Mouse (Mus musculus) bone marrow macrophage, adult 2 months (primary cell): ENCODE data around the gene Msmb. TPM values are rescaled to one million over a fixed set of nuclear protein-coding genes. Genes with fewer than 3 reads are reported as not detected.

ENCODE experiments used
- H3K27ac ChIP-seq: 2 replicates; pipeline ENCODE4 v1.5.1; 2012; ENCODE audit warnings: low read depth, low read length; ENCODE audit not compliant: insufficient read depth
- H3K4me1 ChIP-seq: 2 replicates; pipeline ENCODE4 v1.6.1; 2012; ENCODE audit warnings: low read length; ENCODE audit not compliant: control insufficient read depth, insufficient read depth
- H3K4me3 ChIP-seq: 2 replicates; pipeline ENCODE4 v1.5.1; 2012; ENCODE audit warnings: mild to moderate bottlenecking, low read length, moderate library complexity; ENCODE audit not compliant: insufficient read depth
- CTCF ChIP-seq: IDR thresholded peaks from 2 replicates; pipeline ENCODE4 v1.5.1; 2012; ENCODE audit warnings: low read depth, mild to moderate bottlenecking, low read length, moderate library complexity
- POLR2A ChIP-seq: IDR thresholded peaks from 2 replicates; pipeline ENCODE4 v1.6.1; 2012; ENCODE audit warnings: mild to moderate bottlenecking, low read depth, low read length, borderline replicate concordance
- polyA plus RNA-seq: library from polyadenylated mRNA; stranded (reverse); fragments of >200 nt; gene quantifications from 2 replicates; pipeline ENCODE4 v1.2.4, GENCODE M21; 2012; ENCODE audit not compliant: missing spikeins, insufficient read depth, insufficient read length

Gene Msmb
- polyA plus RNA-seq, 1 experiment = not detected

DNA sequence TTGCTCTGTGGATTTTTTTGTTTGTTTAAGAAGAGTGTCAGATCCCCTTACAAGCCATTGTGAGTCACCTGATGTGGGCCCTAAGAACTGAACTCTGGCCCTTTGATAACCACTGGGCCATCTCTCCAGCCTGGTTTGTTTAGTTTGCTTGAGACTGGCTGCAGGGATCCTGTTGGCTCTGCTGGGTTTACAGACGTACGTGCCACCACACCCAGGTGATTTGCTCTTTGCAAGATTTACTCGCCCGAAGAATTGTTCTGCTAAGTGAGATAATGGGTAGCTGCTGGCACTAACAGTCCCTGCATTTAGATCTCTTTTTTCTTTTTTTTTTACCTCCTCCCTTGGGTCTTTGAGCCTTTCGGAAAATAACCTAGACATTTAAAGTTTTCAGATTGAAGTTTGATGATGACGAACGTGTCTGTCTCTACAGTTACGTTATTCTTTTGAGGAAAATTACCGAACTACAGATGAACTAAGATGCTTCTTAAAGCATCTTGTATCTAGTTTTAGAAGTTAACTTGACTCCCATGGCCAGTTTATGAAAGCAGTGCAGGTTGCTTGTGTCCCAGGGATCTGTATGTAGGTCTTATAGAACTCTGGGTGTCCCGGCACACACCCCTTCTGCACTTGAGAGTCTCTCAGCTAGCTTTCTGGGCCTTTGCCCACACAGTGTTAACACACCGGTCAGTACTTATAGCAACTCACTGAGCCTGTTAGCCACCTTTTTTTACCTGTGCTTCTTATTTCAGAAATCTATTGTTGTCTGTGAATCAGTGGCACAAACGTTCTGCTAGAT lies 19.5 kb downstream of the Msmb start:
- Histone ChIP-seq H3K4me3 (peak overlapping the region; percentile 93), H3K4me1 (peaks cover 32% of the 10 kb centered on the region), H3K27ac (peak overlapping the region; percentile 82; the same call in 1 of the 2 replicates)
- no peak for TF ChIP-seq POLR2A
- no peak for TF ChIP-seq CTCF

DNA sequence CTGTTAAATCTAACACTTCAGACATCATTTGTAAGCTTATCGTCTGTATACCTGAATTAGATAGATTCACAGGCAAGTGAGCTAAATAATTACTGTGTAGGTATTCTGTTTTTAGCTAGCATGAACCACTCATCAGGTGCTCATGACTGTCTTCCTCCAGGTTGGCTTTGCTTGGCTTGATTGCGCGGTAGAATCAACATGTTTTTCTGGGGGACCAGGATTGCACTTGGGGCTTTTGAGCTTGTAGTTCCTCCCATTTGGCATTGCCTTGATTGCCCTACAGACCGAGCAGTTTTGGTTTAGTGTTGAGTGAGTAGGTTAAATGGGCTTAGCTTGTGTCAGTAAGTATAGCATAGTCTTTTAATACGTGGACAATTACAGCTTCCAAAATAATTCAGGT lies 20.4 kb downstream of the Msmb start:
- no peak for TF ChIP-seq POLR2A
- TF ChIP-seq CTCF = no peak
- Histone ChIP-seq H3K27ac (peak overlapping the region; percentile 81), H3K4me3 (peak overlapping the region; percentile 9; the same call in 1 of the 2 replicates), H3K4me1 (peaks cover 32% of the 10 kb centered on the region)

DNA sequence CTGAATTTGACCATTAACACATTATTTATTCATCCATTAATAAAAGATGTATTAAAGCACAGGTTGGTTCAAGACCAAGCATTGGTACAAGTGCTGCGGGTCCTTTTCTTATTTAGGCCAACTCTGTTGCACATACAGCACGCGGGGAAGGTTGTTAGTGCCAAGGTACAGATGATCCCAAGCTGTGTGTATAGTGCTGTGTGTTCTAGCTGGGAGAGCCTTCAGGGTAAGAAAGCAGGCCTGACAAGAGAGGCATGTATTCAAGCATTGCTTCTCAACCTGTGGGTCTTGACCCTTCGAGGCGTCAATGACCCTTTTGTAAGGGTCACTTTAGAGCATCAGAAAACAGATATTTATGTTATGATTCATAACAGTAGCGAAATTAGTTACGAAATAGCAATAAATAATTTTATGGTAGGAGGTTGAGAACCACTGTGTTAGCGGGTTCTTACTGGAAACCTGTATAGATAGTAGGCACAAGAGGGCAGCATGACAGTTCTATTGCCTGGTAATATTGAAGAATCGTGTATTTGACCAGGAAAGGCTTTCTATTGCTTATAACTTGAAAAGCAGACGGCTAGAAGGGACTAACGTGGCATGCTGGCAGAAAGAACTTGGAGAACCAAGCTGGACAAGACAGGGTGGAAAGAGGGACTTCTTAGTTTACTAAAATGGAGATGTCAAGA lies 21.5 kb downstream of the Msmb start:
- no peak overlapping the region; the same call in 1 of the 2 replicates for H3K27ac ChIP-seq

DNA sequence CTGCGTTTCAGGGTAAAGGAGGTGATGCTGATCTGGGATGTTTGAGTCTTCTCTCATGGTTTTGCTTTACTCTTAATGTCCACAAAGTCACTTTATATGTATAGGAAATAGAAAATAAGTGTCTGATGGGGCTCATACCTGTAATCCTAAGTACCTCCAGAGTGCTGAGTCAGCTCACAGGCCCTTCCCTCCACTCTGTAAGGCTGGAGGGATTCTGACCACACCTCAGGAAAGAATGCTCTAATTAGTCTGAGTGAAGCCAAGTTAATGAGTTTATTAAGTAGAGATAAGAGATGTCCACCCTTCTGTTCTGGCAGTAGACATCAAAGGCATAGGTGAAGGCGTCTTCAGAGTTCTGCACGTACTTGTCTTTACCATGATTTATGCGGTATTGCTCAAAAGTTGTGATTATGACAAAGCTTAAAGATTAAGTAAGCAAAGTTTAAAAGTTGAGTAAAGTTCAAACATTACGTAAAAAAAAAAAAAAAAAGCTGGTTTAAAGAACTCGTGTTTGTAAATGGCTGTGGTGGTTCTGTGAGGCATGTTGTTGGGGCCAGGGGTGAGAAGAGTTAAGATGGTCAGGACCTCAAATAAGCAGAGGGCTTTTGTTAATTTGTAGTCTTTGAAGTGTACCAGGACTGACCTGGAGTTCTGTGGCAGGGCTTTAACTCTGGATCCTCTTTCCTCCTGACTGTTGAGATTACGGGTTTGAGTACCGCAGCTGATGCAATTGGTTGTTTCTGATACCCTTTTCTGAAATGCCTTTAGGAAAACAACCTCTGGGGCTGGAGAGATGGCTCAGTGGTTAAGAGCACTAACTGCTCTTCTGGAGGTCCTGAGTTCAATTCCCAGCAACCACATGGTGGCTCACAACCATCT lies 22.6 kb downstream of the Msmb start:
- Histone ChIP-seq H3K4me1 (peaks cover 38% of the 10 kb centered on the region), H3K27ac (no peak overlapping the region), H3K4me3 (0 out of 2 replicates have a peak overlapping the region, but pooled peaks have one; percentile 4)
- TF ChIP-seq CTCF = no peak
- TF ChIP-seq POLR2A = no peak

More for the DNA sequence above, 21.5 kb downstream of the Msmb start:
- TF ChIP-seq CTCF (no peak), POLR2A (no peak)
- Histone ChIP-seq H3K4me3 (no peak overlapping the region), H3K4me1 (peaks cover 32% of the 10 kb centered on the region)

DNA sequence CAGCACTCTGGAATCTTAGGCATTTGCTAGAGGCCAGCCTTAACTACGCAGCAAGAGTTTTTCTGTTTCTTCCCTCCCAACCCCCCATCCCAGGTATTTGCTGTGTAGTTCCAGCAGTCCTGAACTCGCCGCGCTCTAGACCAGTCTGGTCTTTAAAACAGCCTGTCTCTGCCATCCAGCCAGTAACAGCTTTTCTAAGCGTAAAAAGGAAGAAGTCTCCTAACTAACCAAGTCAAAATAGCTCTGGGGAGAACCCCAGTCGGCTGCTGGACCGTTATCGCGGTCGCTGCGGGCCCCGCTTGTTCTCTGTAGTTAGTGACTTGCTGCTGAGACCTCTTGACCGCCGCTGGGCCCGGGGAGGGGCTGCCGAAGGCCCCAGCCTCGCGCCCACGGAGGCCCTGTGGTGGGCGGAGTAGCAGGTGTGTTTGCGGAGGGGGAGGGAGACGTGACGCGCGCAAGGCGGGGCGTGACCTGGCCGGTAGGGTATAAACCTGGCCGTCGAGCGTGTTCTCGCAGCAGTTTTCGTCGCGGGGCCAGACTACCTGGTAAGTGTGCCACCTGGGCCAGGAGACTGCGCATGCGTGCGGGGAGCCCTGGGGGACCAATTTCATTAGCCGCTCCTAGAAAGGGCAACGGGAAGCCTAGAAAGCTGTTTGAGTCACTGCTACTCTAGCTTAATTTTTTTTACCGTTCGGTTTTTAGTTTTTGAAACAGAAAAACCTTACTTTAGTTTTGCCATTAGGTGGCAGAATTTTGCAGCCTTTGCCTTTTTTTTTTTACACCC lies 23.6 kb downstream of the Msmb start:
- TF ChIP-seq CTCF (no peak), POLR2A (no peak)
- peaks cover 49% of the 10 kb centered on the region for H3K4me1 ChIP-seq
- H3K4me3 ChIP-seq = peak overlapping the region; percentile 85
- peak overlapping the region; percentile 84 for H3K27ac ChIP-seq

DNA sequence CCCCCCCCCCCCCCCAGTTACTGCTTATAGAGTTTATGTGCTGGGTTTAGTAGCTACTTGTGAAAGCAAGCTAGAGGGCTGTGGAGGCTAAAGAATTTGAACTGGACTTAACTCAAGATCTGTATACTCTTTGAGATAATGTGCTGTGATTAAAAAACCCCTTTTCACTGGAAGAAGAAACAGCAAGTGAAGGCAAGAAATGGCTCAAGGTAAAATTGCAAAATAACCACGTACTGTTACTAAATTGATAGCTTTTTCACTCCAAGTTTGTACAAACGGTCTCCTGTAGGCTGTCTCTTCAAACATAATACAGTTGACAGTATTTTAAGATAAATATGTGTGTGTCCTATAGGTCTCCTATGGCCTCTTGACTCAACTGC lies 24.2 kb downstream of the Msmb start:
- TF ChIP-seq POLR2A = no peak
- TF ChIP-seq CTCF = no peak
- H3K4me3 ChIP-seq = peak overlapping the region; percentile 62
- H3K27ac ChIP-seq = peak overlapping the region; percentile 97
- H3K4me1 ChIP-seq = peaks cover 55% of the 10 kb centered on the region

DNA sequence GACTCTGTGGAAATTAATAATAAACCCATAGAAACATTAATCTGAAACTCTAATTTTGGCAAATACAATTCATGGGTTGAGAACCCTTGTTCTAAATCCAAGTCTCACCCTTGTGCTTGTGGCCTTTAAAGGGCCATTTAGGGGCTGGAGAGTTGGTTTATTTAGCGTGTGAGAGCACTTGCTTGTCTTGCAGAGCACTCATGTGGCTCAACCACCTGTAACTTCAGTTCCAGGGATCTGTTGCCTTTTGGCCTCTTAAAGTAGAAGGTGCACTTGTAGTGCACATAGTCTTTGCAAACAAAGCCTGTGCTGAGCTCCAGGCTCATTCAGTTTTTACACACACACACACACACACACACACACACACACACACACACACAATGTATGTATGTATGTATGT lies 25.0 kb downstream of the Msmb start:
- peak overlapping the region; percentile 97 for H3K27ac ChIP-seq
- H3K4me1 ChIP-seq = peaks cover 51% of the 10 kb centered on the region

DNA sequence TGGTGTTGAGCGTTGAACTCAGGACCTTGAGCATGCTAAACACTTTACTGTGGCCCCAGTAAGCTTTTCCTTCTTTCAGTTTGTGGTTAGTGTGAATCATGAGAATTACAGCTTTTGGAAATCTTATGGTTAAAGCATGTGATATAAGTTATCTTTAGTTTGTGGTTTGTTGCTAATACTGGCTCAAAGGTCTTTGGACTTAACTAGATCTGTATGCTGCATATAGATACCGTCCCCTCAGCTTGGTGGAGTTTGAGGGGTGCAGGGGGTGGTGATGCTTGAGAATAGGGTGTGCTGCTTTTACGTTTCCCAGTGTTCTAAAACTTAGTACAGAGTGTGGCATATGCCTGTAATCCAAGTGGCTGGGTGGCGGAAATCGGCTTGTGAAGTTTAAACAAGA lies 25.5 kb downstream of the Msmb start:
- TF ChIP-seq POLR2A (no peak), CTCF (no peak)
- peak overlapping the region; percentile 97 for H3K27ac ChIP-seq
- peak overlapping the region; percentile 62 for H3K4me3 ChIP-seq
- peaks cover 46% of the 10 kb centered on the region for H3K4me1 ChIP-seq

More for the DNA sequence above, 25.0 kb downstream of the Msmb start:
- TF ChIP-seq POLR2A (no peak), CTCF (no peak)
- peak overlapping the region; percentile 62 for H3K4me3 ChIP-seq
